Mouse (Mus musculus) embryonic facial prominence, embryonic 15.5 days (tissue): ENCODE results near the gene Actrt2. TPM values are rescaled to one million over a fixed set of nuclear protein-coding genes. Genes with fewer than 3 reads are reported as not detected.

Experiments used
- ATAC-seq: fragments of 200-750 bp; cut with Nextera tagmentation; 2 replicates; pipeline ENCODE4 v1.8.0; 2017; ENCODE audit warnings: low read depth, moderate TSS enrichment; ENCODE audit not compliant: insufficient number of reproducible peaks, low FRiP score, low TSS enrichment
- H3K27ac ChIP-seq: fragments of 300-500 bp; sonication (generic); replicated peaks from 2 replicates; pipeline ENCODE4 v1.5.1; 2015; ENCODE audit warnings: mild to moderate bottlenecking, inconsistent platforms
- H3K27me3 ChIP-seq: fragments of 300-500 bp; sonication (generic); 2 replicates; pipeline ENCODE4 v1.6.1; 2015; ENCODE audit warnings: inconsistent platforms
- H3K36me3 ChIP-seq: fragments of 300-500 bp; sonication (generic); 2 replicates; pipeline ENCODE4 v1.6.1; 2015; ENCODE audit warnings: mild to moderate bottlenecking, inconsistent platforms
- H3K4me1 ChIP-seq: fragments of 300-500 bp; sonication (generic); 2 replicates; pipeline ENCODE4 v1.6.1; 2015; ENCODE audit warnings: inconsistent platforms
- H3K4me2 ChIP-seq: fragments of 300-500 bp; sonication (generic); replicated peaks from 2 replicates; pipeline ENCODE4 v1.6.1; 2015; ENCODE audit warnings: mild to moderate bottlenecking, inconsistent platforms
- H3K4me3 ChIP-seq: fragments of 300-500 bp; sonication (generic); replicated peaks from 2 replicates; pipeline ENCODE4 v1.5.1; 2015; ENCODE audit warnings: mild to moderate bottlenecking, inconsistent platforms
- H3K9ac ChIP-seq: fragments of 300-500 bp; sonication (generic); 2 replicates; pipeline ENCODE4 v1.6.1; 2015; ENCODE audit warnings: inconsistent platforms
- H3K9me3 ChIP-seq: fragments of 300-500 bp; sonication (generic); replicated peaks from 2 replicates; pipeline ENCODE4 v1.6.1; 2016; ENCODE audit warnings: inconsistent platforms
- WGBS: fragments of 180-500 bp; shearing (Covaris S2); methylation state at CpG from one replicate; pipeline ENCODE4 v1.1.7; 2015; 5-methylcytosine and 5-hydroxymethylcytosine counted together
- polyA plus RNA-seq: library from polyadenylated mRNA; unstranded; fragments of >200 nt; fragmentation: Nextera tagmentation; extraction: Ambion mirVana; gene quantifications from 2 replicates; pipeline ENCODE4 v1.2.1, GENCODE M21; 2015

The Actrt2 gene
- polyA plus RNA-seq, 1 experiment from 2014 or later = not detected

GRCm38 (mm10) chr4:154683068-154683752 is 15.5 kb upstream of the Actrt2 start:
- ATAC-seq = no peak
- Histone ChIP-seq H3K4me1 (no peaks in the 10 kb centered on the region), H3K4me2 (no peak overlapping the region), H3K4me3 (no peak overlapping the region), H3K9ac (no peak overlapping the region), H3K27me3 (peaks cover 6% of the 10 kb centered on the region), H3K27ac (no peak overlapping the region), H3K36me3 (no peaks in the 10 kb centered on the region), H3K9me3 (no peaks in the 10 kb centered on the region)
- WGBS = 78% methylated on average over 5 of the region's 5 CpGs

- Histone ChIP-seq H3K27ac (no peak overlapping the region), H3K4me3 (no peak overlapping the region), H3K36me3 (no peaks in the 10 kb centered on the region), H3K9me3 (no peaks in the 10 kb centered on the region), H3K9ac (no peak overlapping the region), H3K4me1 (no peaks in the 10 kb centered on the region), H3K27me3 (0 out of 2 replicates have a peak, but pooled peaks cover 2% of the 10 kb centered on the region), H3K4me2 (no peak overlapping the region)
- no peak for ATAC-seq
- 56% methylated on average over 14 of the region's 14 CpGs for WGBS
Observed at GRCm38 (mm10) chr4:154682311-154682710, 14.6 kb upstream of the Actrt2 start.

- no peak overlapping the region for H3K9ac ChIP-seq
- 59% methylated on average over 10 of the region's 10 CpGs for WGBS
- H3K4me2 ChIP-seq = no peak overlapping the region
- no peaks in the 10 kb centered on the region for H3K9me3 ChIP-seq
- peaks cover 12% of the 10 kb centered on the region; the same call in 1 of the 2 replicates for H3K27me3 ChIP-seq
- peaks cover 7% of the 10 kb centered on the region for H3K4me1 ChIP-seq
- no peak overlapping the region for H3K27ac ChIP-seq
- no peak overlapping the region for H3K4me3 ChIP-seq
- no peak for ATAC-seq
- H3K36me3 ChIP-seq = no peaks in the 10 kb centered on the region
Observed at GRCm38 (mm10) chr4:154675441-154676000, 7.9 kb upstream of the Actrt2 start.

- no peaks in the 10 kb centered on the region for H3K9me3 ChIP-seq
- no peaks in the 10 kb centered on the region for H3K36me3 ChIP-seq
- H3K4me3 ChIP-seq = no peak overlapping the region
- H3K4me1 ChIP-seq = peaks cover 7% of the 10 kb centered on the region
- peaks cover 12% of the 10 kb centered on the region; the same call in 1 of the 2 replicates for H3K27me3 ChIP-seq
- 30% methylated on average over 15 of the region's 15 CpGs for WGBS
- H3K4me2 ChIP-seq = peak overlapping the region; percentile 32
- ATAC-seq = no peak
- H3K9ac ChIP-seq = no peak overlapping the region
- H3K27ac ChIP-seq = no peak overlapping the region
Observed at GRCm38 (mm10) chr4:154674966-154675365, 7.3 kb upstream of the Actrt2 start.

DNA sequence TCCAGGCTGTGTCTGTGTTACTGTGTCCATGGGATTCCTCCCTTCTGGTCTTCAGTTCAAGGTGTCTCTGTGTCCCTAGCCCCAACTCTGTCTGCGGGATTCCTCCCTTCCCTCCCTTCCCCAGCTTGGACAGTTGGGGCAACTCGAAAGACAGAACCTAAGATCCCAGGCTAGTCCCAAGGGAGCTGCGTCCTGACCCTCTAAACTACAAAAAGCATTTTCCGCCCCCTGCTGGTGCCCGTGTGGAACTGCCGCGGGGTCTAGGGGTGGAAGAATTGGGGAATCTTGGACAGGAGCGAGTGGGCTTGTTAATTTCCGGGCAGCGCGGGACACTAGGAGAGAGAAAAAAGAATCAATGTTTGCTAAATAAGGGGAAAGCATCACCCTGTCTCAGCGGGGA is 6.9 kb upstream of the Actrt2 start:
- H3K27ac ChIP-seq = no peak overlapping the region
- peak overlapping the region; percentile 32 for H3K4me2 ChIP-seq
- H3K36me3 ChIP-seq = no peaks in the 10 kb centered on the region
- no peak overlapping the region for H3K9ac ChIP-seq
- peaks cover 12% of the 10 kb centered on the region; the same call in 1 of the 2 replicates for H3K27me3 ChIP-seq
- no peaks in the 10 kb centered on the region for H3K9me3 ChIP-seq
- H3K4me1 ChIP-seq = peaks cover 7% of the 10 kb centered on the region
- H3K4me3 ChIP-seq = no peak overlapping the region
- ATAC-seq = no peak
- WGBS = under 1% methylated on average over 12 of the region's 12 CpGs

DNA sequence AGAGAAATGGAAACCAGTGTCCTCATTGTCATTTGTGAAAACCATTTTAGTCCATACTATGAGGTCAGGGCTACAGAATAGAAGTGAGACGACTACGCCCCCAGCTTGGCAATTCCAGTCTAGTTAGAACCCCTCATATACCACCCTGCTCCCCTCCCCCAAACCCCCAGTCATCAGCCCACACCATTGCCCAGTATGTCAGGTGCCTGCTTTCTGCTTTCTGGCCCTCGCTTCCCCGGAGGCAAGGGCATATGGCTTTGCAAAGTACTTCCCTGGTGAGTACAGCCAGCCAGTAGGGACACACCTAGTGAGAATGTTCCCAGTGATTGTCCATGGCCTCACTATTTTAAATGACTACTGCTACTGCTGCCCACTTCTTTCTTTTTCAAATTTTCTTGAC is 6.3 kb upstream of the Actrt2 start:
- H3K27ac ChIP-seq = no peak overlapping the region
- 64% methylated on average over 4 of the region's 4 CpGs for WGBS
- no peak for ATAC-seq

GRCm38 (mm10) chr4:154672027-154672426 is 4.4 kb upstream of the Actrt2 start:
- no peaks in the 10 kb centered on the region for H3K36me3 ChIP-seq
- H3K4me2 ChIP-seq = no peak overlapping the region
- H3K9ac ChIP-seq = no peak overlapping the region
- peaks cover 7% of the 10 kb centered on the region; the same call in 1 of the 2 replicates for H3K27me3 ChIP-seq
- peaks cover 7% of the 10 kb centered on the region for H3K4me1 ChIP-seq
- H3K4me3 ChIP-seq = no peak overlapping the region
- WGBS = 23% methylated on average over 1 of the region's 1 CpGs
- H3K27ac ChIP-seq = no peak overlapping the region
- H3K9me3 ChIP-seq = no peaks in the 10 kb centered on the region
- ATAC-seq = no peak

More for the DNA sequence above, 6.3 kb upstream of the Actrt2 start:
- H3K9me3 ChIP-seq = no peaks in the 10 kb centered on the region
- H3K9ac ChIP-seq = no peak overlapping the region
- H3K27me3 ChIP-seq = peaks cover 12% of the 10 kb centered on the region; the same call in 1 of the 2 replicates
- no peaks in the 10 kb centered on the region for H3K36me3 ChIP-seq
- H3K4me3 ChIP-seq = no peak overlapping the region
- H3K4me2 ChIP-seq = no peak overlapping the region; the same call in 1 of the 2 replicates
- peaks cover 7% of the 10 kb centered on the region for H3K4me1 ChIP-seq

GRCm38 (mm10) chr4:154671232-154671912 is 3.7 kb upstream of the Actrt2 start:
- ATAC-seq = no peak
- Histone ChIP-seq H3K4me3 (no peak overlapping the region), H3K4me1 (peaks cover 7% of the 10 kb centered on the region), H3K36me3 (no peaks in the 10 kb centered on the region), H3K27me3 (peaks cover 6% of the 10 kb centered on the region; the same call in 1 of the 2 replicates), H3K4me2 (no peak overlapping the region), H3K9ac (no peak overlapping the region), H3K9me3 (no peaks in the 10 kb centered on the region), H3K27ac (no peak overlapping the region)
- 53% methylated on average over 8 of the region's 8 CpGs for WGBS

DNA sequence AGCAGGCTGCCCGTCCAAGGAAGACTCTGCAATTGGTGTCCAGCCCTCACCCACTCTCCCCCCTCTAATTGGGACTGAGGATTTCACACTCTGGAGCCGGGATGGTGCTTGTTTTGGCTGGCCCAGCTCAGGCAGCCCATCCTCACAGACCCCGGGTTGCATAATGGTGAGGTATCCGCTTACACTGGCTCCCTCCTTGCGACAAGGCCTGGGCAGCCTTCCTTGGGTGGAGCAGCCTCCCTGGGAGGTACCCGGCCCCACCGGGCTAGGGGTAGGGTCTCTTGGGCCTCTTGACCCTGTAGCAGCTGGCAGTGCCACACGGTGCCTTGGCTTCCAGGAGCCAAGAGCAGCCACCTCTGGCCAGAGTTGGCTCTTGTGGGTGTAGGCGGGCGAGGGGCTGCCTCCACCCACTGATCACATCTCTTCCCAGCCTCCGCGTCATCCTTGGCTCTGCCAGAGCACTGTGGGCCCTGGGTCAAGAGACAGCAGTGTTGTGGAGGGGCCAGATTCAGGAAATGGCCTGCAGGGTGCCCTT is 4.9 kb downstream of the Actrt2 start:
- H3K27ac ChIP-seq = no peak overlapping the region
- peaks cover 8% of the 10 kb centered on the region; the same call in 1 of the 2 replicates for H3K27me3 ChIP-seq
- H3K9me3 ChIP-seq = no peaks in the 10 kb centered on the region
- H3K4me2 ChIP-seq = no peak overlapping the region
- H3K36me3 ChIP-seq = no peaks in the 10 kb centered on the region
- no peak overlapping the region for H3K4me3 ChIP-seq
- H3K9ac ChIP-seq = no peak overlapping the region
- WGBS = 40% methylated on average over 12 of the region's 12 CpGs
- peaks cover 6% of the 10 kb centered on the region; the same call in 1 of the 2 replicates for H3K4me1 ChIP-seq
- ATAC-seq = no peak; the same call in 1 of the 2 replicates

DNA sequence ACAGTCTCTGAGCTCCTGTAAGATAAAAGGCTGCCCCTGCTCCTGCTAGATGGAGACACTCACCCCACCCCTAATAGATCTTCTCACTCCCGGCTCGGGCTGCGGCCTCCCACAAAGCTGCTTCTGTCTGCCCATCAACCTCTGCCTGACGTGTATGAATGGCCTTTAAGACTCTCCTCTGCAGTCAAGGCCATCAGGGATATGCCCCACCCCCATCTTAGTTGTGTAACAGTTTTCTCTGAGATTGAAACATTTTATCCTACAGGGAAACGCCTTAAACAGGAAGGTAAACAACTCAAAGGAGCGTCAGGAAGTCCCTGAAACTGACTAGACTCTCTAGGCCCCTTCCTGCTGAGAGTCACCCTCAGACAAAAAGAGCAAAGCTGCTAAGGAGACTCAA is 6.4 kb downstream of the Actrt2 start:
- no peaks in the 10 kb centered on the region for H3K36me3 ChIP-seq
- WGBS = 51% methylated on average over 6 of the region's 6 CpGs
- no peaks in the 10 kb centered on the region for H3K9me3 ChIP-seq
- ATAC-seq = no peak
- H3K4me1 ChIP-seq = peaks cover 6% of the 10 kb centered on the region; the same call in 1 of the 2 replicates
- no peak overlapping the region for H3K4me2 ChIP-seq
- no peak overlapping the region for H3K27ac ChIP-seq
- peaks cover 8% of the 10 kb centered on the region; the same call in 1 of the 2 replicates for H3K27me3 ChIP-seq
- no peak overlapping the region for H3K4me3 ChIP-seq
- no peak overlapping the region for H3K9ac ChIP-seq

GRCm38 (mm10) chr4:154660025-154660424 is 7.6 kb downstream of the Actrt2 start:
- no peak for ATAC-seq
- no peak overlapping the region for H3K9ac ChIP-seq
- H3K4me2 ChIP-seq = no peak overlapping the region
- peaks cover 6% of the 10 kb centered on the region; the same call in 1 of the 2 replicates for H3K4me1 ChIP-seq
- H3K9me3 ChIP-seq = no peaks in the 10 kb centered on the region
- no peak overlapping the region for H3K4me3 ChIP-seq
- H3K27me3 ChIP-seq = peaks cover 2% of the 10 kb centered on the region; the same call in 1 of the 2 replicates
- H3K27ac ChIP-seq = no peak overlapping the region
- H3K36me3 ChIP-seq = no peaks in the 10 kb centered on the region
